Mouse (Mus musculus): Measurements from ENCODE around the gene Gosr1.

DNA sequence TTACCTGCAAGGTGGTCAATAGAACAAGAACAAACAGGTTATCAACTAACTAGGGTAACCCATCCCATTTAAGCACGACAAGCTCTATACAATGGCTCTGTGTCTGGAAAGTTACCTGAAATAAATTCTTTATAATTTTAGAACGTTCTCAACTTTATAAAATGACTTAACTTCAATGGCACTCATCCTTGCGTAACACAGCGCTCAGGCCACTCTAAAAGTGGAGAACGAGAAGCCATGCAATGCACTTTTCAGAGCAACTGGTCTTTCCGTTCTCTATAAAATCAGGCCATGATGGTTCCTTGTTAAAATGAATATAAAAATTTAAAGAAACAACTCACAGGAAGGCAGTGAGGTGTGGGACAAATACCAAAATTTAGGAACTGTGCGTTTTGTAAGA is 20.9 kb downstream of the Gosr1 start:
- no peak for TF ChIP-seq CTCF (IDR thresholded peaks at IDR 0.05)
- no peak for TF ChIP-seq POLR2A (IDR thresholded peaks at IDR 0.05; ENCODE audit: insufficient read depth, low read depth, low read length)
- no peak for TF ChIP-seq EP300 (IDR thresholded peaks at IDR 0.05; ENCODE audit: insufficient read depth, low read depth, low read length)

Measured in heart, adult 2 months (tissue).